Mouse (Mus musculus) heart, postnatal 25 days (tissue): Measurements from ENCODE around the gene Lyrm9. TPM values are rescaled to one million over a fixed set of nuclear protein-coding genes. Genes with fewer than 3 reads are reported as not detected.

Experiments used
- total RNA-seq, 2 experiments: library from RNA; stranded (reverse); gene quantifications; 2 replicates each; pipeline ENCODE4 v1.2.3; 2021

The Lyrm9 gene
- total RNA-seq, 2 experiments from 2014 or later, result 32.5 to 39.6 TPM

Other genes with a start within 250 kb of the Lyrm9 start
- 10 to 100 TPM; 12.4 to 13.3 TPM for gene Nlk, start 129.2 kb upstream of the Lyrm9 start, total RNA-seq
- 10 to 100 TPM; 12.7 to 16.7 TPM for gene Ccnq, start 74.9 kb upstream of the Lyrm9 start, total RNA-seq
- 1 to 10 TPM; 5.2 to 6.8 TPM for gene Nos2, start 94.2 kb downstream of the Lyrm9 start, total RNA-seq
- 10 to 100 TPM; 24.0 to 25.3 TPM for gene Lgals9, start 158.4 kb downstream of the Lyrm9 start, total RNA-seq